Mouse (Mus musculus): ENCODE data around the gene Slit3. TPM values are rescaled to one million over a fixed set of nuclear protein-coding genes. Genes with fewer than 3 reads are reported as not detected.

Gene Slit3
- polyA plus RNA-seq, 2 experiments: 32.9 to 33.0 TPM

DNA sequence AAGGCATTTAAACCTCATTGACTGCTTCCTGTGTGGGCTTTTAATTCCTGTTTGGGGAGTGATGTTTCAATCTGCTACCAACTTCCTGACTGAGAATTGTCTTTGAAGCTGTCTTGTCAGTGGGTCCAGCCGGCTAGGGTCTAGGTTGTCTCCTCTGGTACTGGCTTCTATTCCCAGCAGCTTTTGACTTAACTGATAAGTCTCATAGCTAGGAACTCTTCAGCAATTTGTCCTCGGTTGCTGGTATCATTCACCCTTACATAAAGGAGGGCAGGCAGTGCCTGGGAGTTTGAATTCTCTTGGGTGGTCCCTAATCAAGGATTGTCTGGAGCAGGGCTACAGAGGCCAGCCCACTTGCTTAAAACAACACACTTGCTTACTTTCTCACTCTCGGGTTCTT lies 381.1 kb downstream of the Slit3 start:
- Histone ChIP-seq H3K4me3 (replicated peaks; ENCODE audit: low read length) (no peak overlapping the region), H3K36me3 (ENCODE audit: control insufficient read depth, insufficient read depth, low read length) (no peaks in the 10 kb centered on the region), H3K4me1 (ENCODE audit: control insufficient read depth, insufficient read depth, low read length) (peaks cover 21% of the 10 kb centered on the region), H3K9ac (ENCODE audit: low read depth, low read length, severe bottlenecking) (no peak overlapping the region), H3K4me2 (replicated peaks; ENCODE audit: low read depth, low read length, severe bottlenecking) (no peak overlapping the region), H3K9me3 (ENCODE audit: control insufficient read depth, low read length) (no peaks in the 10 kb centered on the region), H3K27me3 (ENCODE audit: control insufficient read depth, insufficient read depth, low read length) (no peaks in the 10 kb centered on the region), H3K27ac (replicated peaks; ENCODE audit: low read depth, low read length) (no peak overlapping the region)
- WGBS: 22% methylated on average over 3 of the region's 3 CpGs
- no peak for DNase-seq (ENCODE audit: low spot score)
- no peak for TF ChIP-seq POLR2A (IDR thresholded peaks at IDR 0.05; ENCODE audit: borderline replicate concordance, extremely low read depth, insufficient read depth, insufficient read length)
- no peak for ATAC-seq (ENCODE audit: low FRiP score, low read depth)

DNA sequence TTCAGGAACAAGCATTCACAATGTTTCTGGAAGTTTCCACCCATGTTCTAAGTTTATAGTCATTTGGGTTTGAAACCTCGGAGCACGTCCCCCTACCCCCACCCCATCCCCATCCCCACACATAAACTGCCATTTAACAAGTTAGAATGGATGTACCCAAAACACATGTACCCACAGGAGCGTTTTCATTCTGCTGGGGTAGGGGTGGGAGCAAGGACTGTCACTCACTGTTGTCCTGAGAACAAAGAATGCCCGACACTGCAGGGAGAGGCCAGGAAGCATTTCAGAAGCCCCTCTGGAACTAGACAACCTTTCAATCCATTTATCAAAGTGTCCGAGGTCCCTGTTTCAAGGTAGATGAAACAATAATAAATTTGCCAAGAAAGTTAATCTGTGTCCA lies 383.0 kb downstream of the Slit3 start:
- Histone ChIP-seq H3K36me3 (ENCODE audit: control insufficient read depth, insufficient read depth, low read length) (no peaks in the 10 kb centered on the region), H3K9me3 (ENCODE audit: control insufficient read depth, low read length) (no peaks in the 10 kb centered on the region), H3K4me1 (ENCODE audit: control insufficient read depth, insufficient read depth, low read length) (peaks cover 33% of the 10 kb centered on the region), H3K4me3 (replicated peaks; ENCODE audit: low read length) (no peak overlapping the region), H3K4me2 (replicated peaks; ENCODE audit: low read depth, low read length, severe bottlenecking) (no peak overlapping the region), H3K27me3 (ENCODE audit: control insufficient read depth, insufficient read depth, low read length) (no peaks in the 10 kb centered on the region), H3K9ac (ENCODE audit: low read depth, low read length, severe bottlenecking) (no peak overlapping the region), H3K27ac (replicated peaks; ENCODE audit: low read depth, low read length) (no peak overlapping the region)
- ATAC-seq (ENCODE audit: low FRiP score, low read depth): no peak
- no peak for DNase-seq (ENCODE audit: low spot score)
- 45% methylated on average over 5 of the region's 5 CpGs for WGBS
- TF ChIP-seq POLR2A (IDR thresholded peaks at IDR 0.05; ENCODE audit: borderline replicate concordance, extremely low read depth, insufficient read depth, insufficient read length): no peak

DNA sequence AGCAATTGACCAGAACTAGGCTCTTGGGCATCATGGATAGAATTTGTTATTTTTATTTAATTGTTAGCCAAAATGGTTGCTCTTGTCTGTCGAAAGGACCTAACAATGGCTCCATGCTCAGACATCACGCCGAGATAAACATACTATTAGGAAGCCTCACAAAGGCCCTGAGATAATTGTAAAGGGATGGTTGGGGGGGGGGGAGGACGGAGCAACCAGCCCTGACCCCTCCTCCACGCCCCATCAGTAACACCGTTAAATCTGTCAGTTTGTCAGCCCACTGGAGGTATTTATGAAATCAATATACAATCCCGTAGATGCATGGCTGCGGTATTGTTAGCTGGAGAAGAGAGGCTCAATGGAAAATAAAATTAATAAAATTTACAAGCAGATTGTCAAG lies 383.9 kb downstream of the Slit3 start:
- Histone ChIP-seq H3K4me2 (replicated peaks; ENCODE audit: low read depth, low read length, severe bottlenecking) (no peak overlapping the region), H3K4me3 (replicated peaks; ENCODE audit: low read length) (no peak overlapping the region), H3K36me3 (ENCODE audit: control insufficient read depth, insufficient read depth, low read length) (no peaks in the 10 kb centered on the region), H3K27me3 (ENCODE audit: control insufficient read depth, insufficient read depth, low read length) (no peaks in the 10 kb centered on the region), H3K27ac (replicated peaks; ENCODE audit: low read depth, low read length) (no peak overlapping the region), H3K9me3 (ENCODE audit: control insufficient read depth, low read length) (no peaks in the 10 kb centered on the region), H3K9ac (ENCODE audit: low read depth, low read length, severe bottlenecking) (no peak overlapping the region), H3K4me1 (ENCODE audit: control insufficient read depth, insufficient read depth, low read length) (peaks cover 37% of the 10 kb centered on the region)
- ATAC-seq (ENCODE audit: low FRiP score, low read depth) (no peak), DNase-seq (ENCODE audit: low spot score) (no peak)
- WGBS: 69% methylated on average over 8 of the region's 8 CpGs
- TF ChIP-seq POLR2A (IDR thresholded peaks at IDR 0.05; ENCODE audit: borderline replicate concordance, extremely low read depth, insufficient read depth, insufficient read length): no peak

DNA sequence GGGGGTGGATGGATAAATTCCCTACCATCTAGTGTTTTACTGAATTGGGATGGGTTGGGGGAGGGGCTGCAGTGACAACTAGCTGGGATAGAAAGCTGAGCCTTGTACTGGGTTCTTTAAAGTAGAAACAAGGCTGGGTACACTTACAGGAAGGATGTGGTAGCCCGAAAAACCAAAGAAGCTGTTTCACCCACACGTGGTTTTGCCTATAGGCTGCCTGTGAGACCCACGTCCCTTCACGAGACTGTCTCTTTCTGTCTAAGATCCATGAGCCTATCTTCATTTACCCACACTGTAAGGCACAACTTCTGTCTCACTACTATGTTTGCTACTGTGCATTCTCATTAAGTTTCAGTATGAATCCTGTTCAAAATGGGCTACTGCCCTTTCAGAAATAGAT lies 384.3 kb downstream of the Slit3 start:
- H3K27me3 ChIP-seq (ENCODE audit: control insufficient read depth, insufficient read depth, low read length): no peaks in the 10 kb centered on the region
- no peak for TF ChIP-seq POLR2A (IDR thresholded peaks at IDR 0.05; ENCODE audit: borderline replicate concordance, extremely low read depth, insufficient read depth, insufficient read length)
- no peaks in the 10 kb centered on the region for H3K9me3 ChIP-seq (ENCODE audit: control insufficient read depth, low read length)
- 82% methylated on average over 4 of the region's 4 CpGs for WGBS
- no peak for DNase-seq (ENCODE audit: low spot score)
- no peak overlapping the region for H3K4me3 ChIP-seq (replicated peaks; ENCODE audit: low read length)
- no peaks in the 10 kb centered on the region for H3K36me3 ChIP-seq (ENCODE audit: control insufficient read depth, insufficient read depth, low read length)
- H3K4me1 ChIP-seq (ENCODE audit: control insufficient read depth, insufficient read depth, low read length): peaks cover 39% of the 10 kb centered on the region
- H3K4me2 ChIP-seq (replicated peaks; ENCODE audit: low read depth, low read length, severe bottlenecking): no peak overlapping the region
- no peak overlapping the region for H3K27ac ChIP-seq (replicated peaks; ENCODE audit: low read depth, low read length)
- no peak overlapping the region for H3K9ac ChIP-seq (ENCODE audit: low read depth, low read length, severe bottlenecking)
- ATAC-seq (ENCODE audit: low FRiP score, low read depth): no peak

DNA sequence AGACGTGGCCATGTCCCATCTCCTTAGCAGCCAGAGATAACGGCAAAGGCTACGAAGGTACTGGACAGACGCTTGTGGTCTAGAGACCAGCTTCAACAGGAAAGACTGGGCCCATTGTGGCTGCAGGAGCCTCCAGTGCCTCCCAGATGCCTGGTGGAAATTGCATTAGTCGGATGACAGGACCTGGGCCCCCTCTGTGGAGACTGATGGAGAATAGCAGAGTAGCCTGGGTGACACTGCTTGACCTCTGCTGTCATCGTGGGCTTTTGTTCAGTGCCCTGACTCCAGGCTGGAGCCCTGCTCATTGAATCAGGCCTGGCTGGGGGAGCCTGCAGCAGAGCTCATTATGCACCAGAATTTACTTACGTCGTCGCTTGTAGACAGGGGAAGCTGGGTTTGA lies 384.8 kb downstream of the Slit3 start:
- H3K4me2 ChIP-seq (replicated peaks; ENCODE audit: low read depth, low read length, severe bottlenecking): no peak overlapping the region
- H3K36me3 ChIP-seq (ENCODE audit: control insufficient read depth, insufficient read depth, low read length): no peaks in the 10 kb centered on the region
- DNase-seq (ENCODE audit: low spot score) (no peak), ATAC-seq (ENCODE audit: low FRiP score, low read depth) (no peak)
- H3K27ac ChIP-seq (replicated peaks; ENCODE audit: low read depth, low read length): no peak overlapping the region
- peaks cover 41% of the 10 kb centered on the region for H3K4me1 ChIP-seq (ENCODE audit: control insufficient read depth, insufficient read depth, low read length)
- H3K27me3 ChIP-seq (ENCODE audit: control insufficient read depth, insufficient read depth, low read length): no peaks in the 10 kb centered on the region
- no peak overlapping the region for H3K4me3 ChIP-seq (replicated peaks; ENCODE audit: low read length)
- H3K9me3 ChIP-seq (ENCODE audit: control insufficient read depth, low read length): no peaks in the 10 kb centered on the region
- 62% methylated on average over 9 of the region's 9 CpGs for WGBS
- H3K9ac ChIP-seq (ENCODE audit: low read depth, low read length, severe bottlenecking): no peak overlapping the region
- TF ChIP-seq POLR2A (IDR thresholded peaks at IDR 0.05; ENCODE audit: borderline replicate concordance, extremely low read depth, insufficient read depth, insufficient read length): no peak

Measured in limb, embryonic 14.5 days (tissue).